Mouse (Mus musculus): Measurements from ENCODE around the gene Dph5. TPM values are rescaled to one million over a fixed set of nuclear protein-coding genes. Genes with fewer than 3 reads are reported as not detected.

Dph5 gene
- polyA plus RNA-seq, 1 experiment from 2014 or later, result 30.8 TPM

DNA sequence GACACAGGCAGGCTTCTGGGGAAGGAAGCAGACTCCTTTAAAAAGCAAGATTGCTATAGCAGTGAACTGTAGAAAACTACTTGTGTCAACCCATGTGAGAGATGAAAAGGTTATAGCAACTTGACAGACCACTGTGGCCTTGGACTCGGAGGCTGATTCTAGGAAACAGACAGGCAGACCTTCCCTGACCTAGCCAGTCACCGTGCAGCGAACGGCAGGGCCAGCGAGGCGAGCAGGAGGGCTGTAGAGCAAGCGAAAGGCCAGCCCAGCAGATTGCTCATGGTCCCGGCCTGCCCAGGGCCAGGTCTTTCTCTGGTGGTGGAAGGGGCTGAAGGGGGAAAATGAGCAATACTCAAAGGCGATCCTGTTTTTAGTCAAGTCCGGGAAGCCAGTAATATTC, 50.2 kb downstream of the Dph5 start:
- ATAC-seq (ENCODE audit: insufficient number of reproducible peaks, insufficient read depth, low FRiP score, low read depth), result no peak
- Histone ChIP-seq H3K4me3 (ENCODE audit: low read depth, low read length) (no peak overlapping the region), H3K4me2 (replicated peaks; ENCODE audit: low read depth, low read length) (no peak overlapping the region), H3K9me3 (ENCODE audit: control insufficient read depth, low read depth, low read length) (no peaks in the 10 kb centered on the region), H3K27ac (ENCODE audit: low read length) (no peak overlapping the region), H3K27me3 (ENCODE audit: control insufficient read depth, insufficient read depth, low read length) (no peaks in the 10 kb centered on the region), H3K4me1 (ENCODE audit: control insufficient read depth, insufficient read depth, low read length) (no peaks in the 10 kb centered on the region), H3K9ac (replicated peaks; ENCODE audit: low read depth, low read length) (no peak overlapping the region), H3K36me3 (ENCODE audit: control insufficient read depth, insufficient read depth, low read length) (peaks cover 2% of the 10 kb centered on the region; the same call in 1 of the 2 replicates)
- WGBS, result 88% methylated on average over 10 of the region's 10 CpGs

DNA sequence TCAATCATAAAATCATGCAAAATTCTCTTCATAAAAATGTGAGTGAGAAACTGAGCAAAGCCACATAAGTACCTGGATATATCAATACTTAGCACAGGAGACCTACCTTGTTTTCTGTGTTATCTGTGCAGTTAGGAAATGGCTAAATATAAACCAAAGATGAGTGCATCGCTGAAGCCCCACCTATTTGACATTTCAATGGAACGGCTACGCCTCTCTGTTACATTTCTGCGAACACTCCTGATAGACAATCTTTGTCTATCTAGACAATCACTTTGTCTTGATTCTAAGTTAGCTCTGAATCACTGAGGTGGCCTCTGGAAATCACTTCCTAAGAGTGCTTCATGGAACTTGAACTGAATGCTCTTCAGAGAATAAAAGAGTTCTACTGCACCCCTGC, 52.9 kb downstream of the Dph5 start:
- H3K27me3 ChIP-seq (ENCODE audit: control insufficient read depth, insufficient read depth, low read length), result no peaks in the 10 kb centered on the region
- H3K9ac ChIP-seq (replicated peaks; ENCODE audit: low read depth, low read length), result no peak overlapping the region
- H3K4me3 ChIP-seq (ENCODE audit: low read depth, low read length), result no peak overlapping the region
- H3K4me2 ChIP-seq (replicated peaks; ENCODE audit: low read depth, low read length), result no peak overlapping the region
- WGBS, result 86% methylated on average over 4 of the region's 4 CpGs
- no peak for ATAC-seq (ENCODE audit: insufficient number of reproducible peaks, insufficient read depth, low FRiP score, low read depth)
- H3K4me1 ChIP-seq (ENCODE audit: control insufficient read depth, insufficient read depth, low read length), result no peaks in the 10 kb centered on the region
- H3K9me3 ChIP-seq (ENCODE audit: control insufficient read depth, low read depth, low read length), result no peaks in the 10 kb centered on the region
- H3K36me3 ChIP-seq (ENCODE audit: control insufficient read depth, insufficient read depth, low read length), result peaks cover 7% of the 10 kb centered on the region; the same call in 1 of the 2 replicates
- H3K27ac ChIP-seq (ENCODE audit: low read length), result no peak overlapping the region

DNA sequence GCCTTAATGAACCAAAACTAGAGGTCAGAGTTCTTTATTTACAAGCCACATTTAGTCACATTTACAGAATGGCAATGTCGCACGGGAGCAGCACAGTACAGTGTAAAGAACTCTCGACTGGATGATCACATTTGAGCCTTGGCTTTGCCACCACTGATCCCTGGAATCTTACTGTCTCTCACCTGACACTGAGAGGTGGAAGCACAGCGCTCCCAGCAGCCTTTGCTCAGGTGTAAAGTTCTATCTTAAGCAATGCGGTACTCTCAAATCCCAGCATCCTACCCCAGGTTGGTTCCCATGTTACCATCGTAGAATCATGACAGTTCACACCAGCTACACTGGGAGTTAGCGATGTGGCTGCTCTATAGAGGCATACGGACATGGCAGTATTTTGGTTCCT, 53.8 kb downstream of the Dph5 start:
- ATAC-seq (ENCODE audit: insufficient number of reproducible peaks, insufficient read depth, low FRiP score, low read depth), result no peak
- Histone ChIP-seq H3K4me2 (replicated peaks; ENCODE audit: low read depth, low read length) (no peak overlapping the region), H3K27ac (ENCODE audit: low read length) (no peak overlapping the region), H3K36me3 (ENCODE audit: control insufficient read depth, insufficient read depth, low read length) (peaks cover 7% of the 10 kb centered on the region; the same call in 1 of the 2 replicates), H3K4me1 (ENCODE audit: control insufficient read depth, insufficient read depth, low read length) (no peaks in the 10 kb centered on the region), H3K9me3 (ENCODE audit: control insufficient read depth, low read depth, low read length) (no peaks in the 10 kb centered on the region), H3K27me3 (ENCODE audit: control insufficient read depth, insufficient read depth, low read length) (no peaks in the 10 kb centered on the region), H3K4me3 (ENCODE audit: low read depth, low read length) (no peak overlapping the region), H3K9ac (replicated peaks; ENCODE audit: low read depth, low read length) (no peak overlapping the region)
- WGBS, result 92% methylated on average over 8 of the region's 8 CpGs

DNA sequence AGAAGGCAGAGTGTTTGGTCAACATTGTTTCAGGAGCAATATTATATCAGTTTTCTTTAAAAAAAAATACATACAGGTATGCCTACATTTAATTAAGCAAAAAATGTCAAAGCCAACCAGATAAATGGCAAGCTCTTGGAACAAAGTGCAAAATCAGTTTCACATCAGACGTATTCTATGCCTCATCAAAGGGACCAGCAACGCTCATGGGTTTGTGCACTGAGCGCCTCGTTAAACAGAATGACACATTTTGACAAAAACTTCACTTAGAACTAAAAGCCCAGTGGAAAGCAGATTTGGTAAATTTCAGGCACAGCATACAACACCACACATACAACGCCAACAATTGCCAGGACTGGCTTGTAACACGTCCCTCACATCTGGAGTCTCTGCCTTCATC, 56.7 kb downstream of the Dph5 start:
- 92% methylated on average over 6 of the region's 6 CpGs for WGBS

DNA sequence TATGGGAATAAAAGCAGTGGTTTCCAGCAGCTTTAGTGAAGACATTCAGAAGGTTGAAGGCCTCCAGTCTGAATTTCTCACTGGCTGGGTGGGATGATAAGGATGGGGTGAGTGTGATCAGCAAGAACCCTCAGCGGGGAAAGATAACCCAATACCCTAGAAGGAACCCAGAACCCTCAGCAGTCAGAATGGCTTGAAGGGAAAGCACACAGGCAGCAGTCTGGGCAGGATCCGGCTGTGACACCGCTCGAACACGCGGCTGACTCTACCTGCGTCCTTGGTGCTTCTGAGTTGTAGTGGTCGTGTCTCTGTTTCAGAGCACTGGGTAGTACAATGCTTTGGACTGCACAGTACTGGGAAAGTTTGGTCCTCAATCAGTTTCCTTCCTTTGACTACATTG, 58.6 kb downstream of the Dph5 start:
- ATAC-seq (ENCODE audit: insufficient number of reproducible peaks, insufficient read depth, low FRiP score, low read depth), result no peak
- Histone ChIP-seq H3K4me2 (replicated peaks; ENCODE audit: low read depth, low read length) (no peak overlapping the region), H3K27ac (ENCODE audit: low read length) (no peak overlapping the region), H3K9me3 (ENCODE audit: control insufficient read depth, low read depth, low read length) (no peaks in the 10 kb centered on the region), H3K4me1 (ENCODE audit: control insufficient read depth, insufficient read depth, low read length) (no peaks in the 10 kb centered on the region), H3K9ac (replicated peaks; ENCODE audit: low read depth, low read length) (no peak overlapping the region), H3K36me3 (ENCODE audit: control insufficient read depth, insufficient read depth, low read length) (peaks cover 9% of the 10 kb centered on the region; the same call in 1 of the 2 replicates), H3K27me3 (ENCODE audit: control insufficient read depth, insufficient read depth, low read length) (no peaks in the 10 kb centered on the region), H3K4me3 (ENCODE audit: low read depth, low read length) (no peak overlapping the region)
- 91% methylated on average over 8 of the region's 8 CpGs for WGBS

More for the DNA sequence above, 56.7 kb downstream of the Dph5 start:
- H3K36me3 ChIP-seq (ENCODE audit: control insufficient read depth, insufficient read depth, low read length), result peaks cover 7% of the 10 kb centered on the region; the same call in 1 of the 2 replicates
- no peaks in the 10 kb centered on the region for H3K9me3 ChIP-seq (ENCODE audit: control insufficient read depth, low read depth, low read length)
- ATAC-seq (ENCODE audit: insufficient number of reproducible peaks, insufficient read depth, low FRiP score, low read depth), result no peak
- H3K4me1 ChIP-seq (ENCODE audit: control insufficient read depth, insufficient read depth, low read length), result no peaks in the 10 kb centered on the region
- H3K4me2 ChIP-seq (replicated peaks; ENCODE audit: low read depth, low read length), result no peak overlapping the region
- no peak overlapping the region for H3K9ac ChIP-seq (replicated peaks; ENCODE audit: low read depth, low read length)
- no peak overlapping the region for H3K4me3 ChIP-seq (ENCODE audit: low read depth, low read length)
- H3K27me3 ChIP-seq (ENCODE audit: control insufficient read depth, insufficient read depth, low read length), result no peaks in the 10 kb centered on the region
- no peak overlapping the region for H3K27ac ChIP-seq (ENCODE audit: low read length)

DNA sequence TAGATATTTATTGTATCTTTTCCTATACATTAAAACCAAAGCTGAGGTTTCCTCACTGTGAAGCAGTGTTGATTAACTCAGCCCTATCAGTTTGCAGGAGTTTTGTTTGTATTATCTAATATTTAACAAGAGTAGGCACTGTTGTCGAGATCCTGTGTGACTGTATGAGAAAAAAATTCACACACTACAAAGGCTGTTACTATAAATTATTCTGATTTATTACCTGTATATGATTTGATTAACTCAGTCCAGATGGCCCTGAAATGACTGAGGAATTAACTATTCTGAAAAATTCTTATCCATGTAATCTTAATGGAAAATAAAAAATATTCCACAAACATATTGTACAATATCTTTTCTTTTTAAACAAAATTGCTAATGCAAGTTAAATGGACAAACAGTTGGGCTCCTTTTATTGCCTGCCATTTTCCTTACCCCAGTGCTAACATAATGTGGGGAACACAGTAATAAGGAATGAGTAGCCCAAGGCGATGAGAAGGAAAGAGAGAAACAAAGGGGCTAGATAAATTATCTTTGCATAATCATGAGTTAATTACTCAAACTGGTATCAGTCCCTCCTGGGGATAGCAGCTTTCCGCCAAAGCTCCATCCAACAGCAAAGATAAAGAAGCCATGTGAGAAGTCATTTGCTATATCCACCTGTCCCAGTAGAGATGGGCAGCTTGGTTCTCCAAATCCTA, 61.7 kb downstream of the Dph5 start:
- Histone ChIP-seq H3K9me3 (ENCODE audit: control insufficient read depth, low read depth, low read length) (no peaks in the 10 kb centered on the region), H3K4me3 (ENCODE audit: low read depth, low read length) (no peak overlapping the region), H3K27me3 (ENCODE audit: control insufficient read depth, insufficient read depth, low read length) (no peaks in the 10 kb centered on the region), H3K4me2 (replicated peaks; ENCODE audit: low read depth, low read length) (no peak overlapping the region), H3K9ac (replicated peaks; ENCODE audit: low read depth, low read length) (no peak overlapping the region), H3K36me3 (ENCODE audit: control insufficient read depth, insufficient read depth, low read length) (peaks cover 17% of the 10 kb centered on the region; the same call in 1 of the 2 replicates), H3K4me1 (ENCODE audit: control insufficient read depth, insufficient read depth, low read length) (no peaks in the 10 kb centered on the region), H3K27ac (ENCODE audit: low read length) (no peak overlapping the region)
- WGBS, result 67% methylated on average over 3 of the region's 3 CpGs
- ATAC-seq (ENCODE audit: insufficient number of reproducible peaks, insufficient read depth, low FRiP score, low read depth), result no peak

DNA sequence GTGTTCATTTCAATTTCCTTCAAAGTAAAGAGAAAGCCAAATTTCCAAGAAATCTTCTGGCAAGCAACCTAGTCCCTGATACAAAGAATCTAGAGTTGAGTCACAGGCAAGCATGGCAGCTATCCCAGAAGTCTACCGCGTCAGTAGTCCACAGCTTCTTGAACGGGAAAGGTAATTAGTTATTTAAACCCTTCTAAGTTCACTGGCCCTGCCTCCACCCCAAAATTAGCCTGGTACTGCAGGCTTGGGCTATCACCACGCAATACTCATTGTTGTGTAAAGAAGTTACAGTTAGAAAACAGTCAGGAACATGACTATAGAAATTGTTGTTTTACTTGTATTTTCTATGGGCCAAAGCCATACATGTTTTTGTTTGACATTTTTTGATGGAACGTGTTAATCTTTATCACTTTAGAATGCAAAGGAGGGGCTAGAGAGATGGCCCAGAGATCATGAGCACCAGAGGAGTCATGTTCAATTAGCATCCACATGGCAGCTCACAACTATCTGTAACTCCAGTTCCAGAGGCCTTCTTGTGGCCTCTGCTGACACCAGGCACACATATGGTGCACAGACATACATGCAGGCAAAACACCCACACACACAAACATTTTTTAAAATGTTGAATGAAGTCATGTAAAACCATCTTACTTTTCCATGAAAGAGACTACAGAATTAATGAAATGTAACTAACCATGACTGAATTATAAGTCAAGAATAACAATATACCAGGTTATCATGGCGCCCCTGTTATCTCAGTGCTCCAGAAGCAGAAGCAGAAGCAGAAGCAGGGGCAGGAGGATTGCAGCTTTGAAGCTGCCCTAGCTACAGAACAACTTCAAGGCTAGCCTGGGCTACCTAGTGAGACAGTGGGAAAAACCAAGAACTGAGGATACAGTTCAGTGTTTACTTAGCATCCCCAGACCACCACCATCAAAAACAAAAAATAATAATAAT, 62.6 kb downstream of the Dph5 start:
- no peak overlapping the region for H3K4me2 ChIP-seq (replicated peaks; ENCODE audit: low read depth, low read length)
- H3K4me1 ChIP-seq (ENCODE audit: control insufficient read depth, insufficient read depth, low read length), result no peaks in the 10 kb centered on the region
- no peak overlapping the region for H3K9ac ChIP-seq (replicated peaks; ENCODE audit: low read depth, low read length)
- no peaks in the 10 kb centered on the region for H3K9me3 ChIP-seq (ENCODE audit: control insufficient read depth, low read depth, low read length)
- no peaks in the 10 kb centered on the region for H3K27me3 ChIP-seq (ENCODE audit: control insufficient read depth, insufficient read depth, low read length)
- ATAC-seq (ENCODE audit: insufficient number of reproducible peaks, insufficient read depth, low FRiP score, low read depth), result no peak
- 90% methylated on average over 6 of the region's 6 CpGs for WGBS
- no peak overlapping the region for H3K27ac ChIP-seq (ENCODE audit: low read length)
- no peak overlapping the region for H3K4me3 ChIP-seq (ENCODE audit: low read depth, low read length)
- peaks cover 13% of the 10 kb centered on the region; the same call in 1 of the 2 replicates for H3K36me3 ChIP-seq (ENCODE audit: control insufficient read depth, insufficient read depth, low read length)

DNA sequence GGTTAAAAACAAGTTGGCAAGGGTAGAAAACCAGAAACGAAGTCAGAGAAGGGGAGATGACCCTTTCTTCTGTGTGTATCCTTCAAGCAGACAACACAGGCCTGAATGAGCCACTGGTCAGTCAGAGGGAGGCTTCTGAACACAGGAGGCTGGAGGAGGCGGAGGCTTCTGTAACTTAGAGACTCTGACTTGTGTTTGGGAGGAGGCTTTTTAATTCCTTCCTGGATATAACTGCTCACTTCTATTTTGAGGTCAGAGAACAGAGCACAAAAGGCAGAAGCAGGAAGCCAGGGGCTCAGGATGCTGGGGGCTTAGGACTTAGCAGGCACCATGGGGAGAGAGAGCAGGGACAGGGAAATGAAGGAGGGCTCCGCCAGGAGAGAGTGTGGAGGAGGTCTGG, 63.6 kb downstream of the Dph5 start:
- H3K4me1 ChIP-seq (ENCODE audit: control insufficient read depth, insufficient read depth, low read length), result no peaks in the 10 kb centered on the region
- H3K4me3 ChIP-seq (ENCODE audit: low read depth, low read length), result no peak overlapping the region
- H3K9ac ChIP-seq (replicated peaks; ENCODE audit: low read depth, low read length), result no peak overlapping the region
- H3K27ac ChIP-seq (ENCODE audit: low read length), result no peak overlapping the region
- peaks cover 13% of the 10 kb centered on the region; the same call in 1 of the 2 replicates for H3K36me3 ChIP-seq (ENCODE audit: control insufficient read depth, insufficient read depth, low read length)
- no peak overlapping the region for H3K4me2 ChIP-seq (replicated peaks; ENCODE audit: low read depth, low read length)
- ATAC-seq (ENCODE audit: insufficient number of reproducible peaks, insufficient read depth, low FRiP score, low read depth), result no peak
- H3K27me3 ChIP-seq (ENCODE audit: control insufficient read depth, insufficient read depth, low read length), result no peaks in the 10 kb centered on the region
- 80% methylated on average over 3 of the region's 3 CpGs for WGBS
- H3K9me3 ChIP-seq (ENCODE audit: control insufficient read depth, low read depth, low read length), result no peaks in the 10 kb centered on the region

Measured in stomach, embryonic 14.5 days (tissue).